Mouse (Mus musculus) frontal cortex, adult 2 months (tissue): ENCODE results near the gene Tcl1b5. TPM values are rescaled to one million over a fixed set of nuclear protein-coding genes. Genes with fewer than 3 reads are reported as not detected.

Source experiments
- DNase-seq, 2 experiments: peaks; one replicate each; pipeline ENCODE4 v3.0.0; 2022; ENCODE audit warnings: low spot score in 1 of 2; ENCODE audit errors: extremely low spot score in 1 of 2
- polyA plus RNA-seq: library from polyadenylated mRNA; depleted of rRNA; stranded (reverse); fragments of >200 nt; gene quantifications from 2 replicates; pipeline ENCODE4 v1.2.3, GENCODE M21; 2012; rRNA removed

Gene Tcl1b5
- polyA plus RNA-seq, 1 experiment, result not detected

GRCm38 (mm10) chr12:105207071-105207470, 30.9 kb downstream of the Tcl1b5 start:
- no peak for DNase-seq

GRCm38 (mm10) chr12:105208441-105208840, 32.3 kb downstream of the Tcl1b5 start:
- DNase-seq, result no peak

- DNase-seq, result no peak
Measured at GRCm38 (mm10) chr12:105209231-105209630, 33.1 kb downstream of the Tcl1b5 start.

GRCm38 (mm10) chr12:105217101-105217760, 41.1 kb downstream of the Tcl1b5 start:
- no peak for DNase-seq

GRCm38 (mm10) chr12:105222601-105223319, 46.6 kb downstream of the Tcl1b5 start, which contains the start of gene Tcl1:
TSS of gene Tcl1 (minus strand) at chr12:105222793.
- DNase-seq, result no peak

- no peak for DNase-seq
Measured at GRCm38 (mm10) chr12:105224621-105225320, 48.6 kb downstream of the Tcl1b5 start.

Other genes starting within 250 kb of the Tcl1b5 start
- 0.76 and 0.92 TPM in 2 replicates for gene Syne3, start 166.5 kb upstream of the Tcl1b5 start, polyA plus RNA-seq
- 56.0 and 67.3 TPM in 2 replicates for gene Glrx5, start 143.7 kb upstream of the Tcl1b5 start, polyA plus RNA-seq
- gene Tcl1b2, start 30.3 kb upstream of the Tcl1b5 start, polyA plus RNA-seq, result not detected in 2 replicates
- gene Tcl1b1, start 16.7 kb upstream of the Tcl1b5 start, polyA plus RNA-seq, result not detected in 2 replicates
- gene Tcl1b3, start 14.7 kb downstream of the Tcl1b5 start, polyA plus RNA-seq, result not detected in 2 replicates
- not detected in 2 replicates for gene Tcl1b4, start 25.6 kb downstream of the Tcl1b5 start, polyA plus RNA-seq
- gene Tcl1, start 46.4 kb downstream of the Tcl1b5 start, polyA plus RNA-seq, result not detected in 2 replicates
- gene Tunar, start 157.5 kb downstream of the Tcl1b5 start, polyA plus RNA-seq, result 6.8 and 10.2 TPM in 2 replicates